Mouse (Mus musculus) left cerebral cortex, adult 11 months (tissue): ENCODE results near the gene Ermp1.

Experiments used
- DNase-seq: peaks from one replicate; pipeline ENCODE4 v3.0.0; 2022; ENCODE audit warnings: low spot score

Gene Ermp1

GRCm38 (mm10) chr19:29661974-29662580, 13.9 kb upstream of the Ermp1 start:
- DNase-seq, result no peak

DNA sequence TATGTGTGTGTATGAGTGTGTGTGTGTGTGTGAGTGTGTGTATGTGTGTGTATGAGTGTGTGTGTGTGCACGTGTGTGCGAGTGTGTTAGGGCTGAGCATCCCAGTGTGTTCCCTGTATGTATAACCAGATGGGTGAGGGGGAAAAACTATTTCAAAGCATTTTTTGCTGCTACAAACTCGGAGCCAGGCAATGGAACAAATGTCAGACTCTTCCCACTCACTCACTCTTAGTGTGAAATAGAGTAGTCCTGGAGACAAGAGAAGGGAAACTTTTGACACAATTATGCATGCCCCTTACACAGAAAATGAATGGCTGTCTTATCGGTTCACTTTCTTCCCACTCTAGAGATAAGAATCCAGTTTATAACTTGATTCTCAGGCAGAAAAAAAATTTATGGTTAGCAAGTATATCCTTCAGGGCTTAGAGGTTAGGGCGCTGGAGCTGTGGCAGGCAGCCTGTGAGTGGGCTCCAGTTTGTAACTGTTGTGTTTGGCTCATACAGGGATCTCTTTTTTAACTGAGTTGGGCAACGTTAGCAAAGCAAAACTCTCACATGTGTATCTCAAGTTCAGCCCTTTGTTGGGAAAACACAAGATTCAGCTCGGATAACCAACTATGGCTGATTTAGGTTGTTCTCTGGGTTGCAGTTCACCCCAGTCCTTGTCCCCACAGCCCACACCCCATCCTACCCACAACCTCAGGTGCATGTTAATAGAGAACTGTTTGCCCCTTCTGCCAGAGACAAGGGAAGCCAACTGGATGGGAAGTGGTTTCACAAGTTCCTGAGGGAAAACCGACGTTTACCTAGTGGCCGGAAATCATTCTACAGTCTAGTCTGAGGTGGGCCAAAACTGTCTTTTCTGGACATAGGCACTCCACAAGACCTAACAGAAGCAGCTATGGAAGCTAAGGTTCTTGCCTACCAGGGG, 12.9 kb upstream of the Ermp1 start:
- DNase-seq, result no peak

GRCm38 (mm10) chr19:29659705-29660104, 11.5 kb upstream of the Ermp1 start:
- DNase-seq, result no peak

- DNase-seq, result no peak
Measured at GRCm38 (mm10) chr19:29658836-29659235, 10.6 kb upstream of the Ermp1 start.

- no peak for DNase-seq
Measured at GRCm38 (mm10) chr19:29657558-29657957, 9.3 kb upstream of the Ermp1 start.

GRCm38 (mm10) chr19:29657033-29657432, 8.8 kb upstream of the Ermp1 start:
- no peak for DNase-seq

- no peak for DNase-seq
Measured at GRCm38 (mm10) chr19:29656620-29657019, 8.4 kb upstream of the Ermp1 start.

DNA sequence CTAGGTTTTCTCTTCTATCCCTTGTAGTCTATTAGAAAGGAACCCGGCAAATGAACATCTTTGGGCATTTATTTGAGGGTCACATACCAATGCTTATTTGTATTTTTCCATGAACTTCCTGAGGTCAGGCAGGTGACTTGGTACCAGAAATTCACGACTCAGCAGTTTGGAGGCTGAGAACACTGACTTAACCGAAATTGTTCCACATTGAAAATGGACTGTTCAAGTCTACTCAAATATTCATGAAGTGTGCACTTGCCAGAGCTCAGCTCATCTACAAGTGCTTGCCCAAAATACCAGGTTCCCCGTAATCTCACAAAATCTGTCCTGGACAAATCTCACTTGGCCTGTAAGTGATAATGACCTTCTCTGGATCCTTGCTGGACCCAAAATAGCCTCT, 7.8 kb upstream of the Ermp1 start:
- DNase-seq, result no peak

- no peak for DNase-seq
Measured at GRCm38 (mm10) chr19:29655148-29655547, 6.9 kb upstream of the Ermp1 start.

DNA sequence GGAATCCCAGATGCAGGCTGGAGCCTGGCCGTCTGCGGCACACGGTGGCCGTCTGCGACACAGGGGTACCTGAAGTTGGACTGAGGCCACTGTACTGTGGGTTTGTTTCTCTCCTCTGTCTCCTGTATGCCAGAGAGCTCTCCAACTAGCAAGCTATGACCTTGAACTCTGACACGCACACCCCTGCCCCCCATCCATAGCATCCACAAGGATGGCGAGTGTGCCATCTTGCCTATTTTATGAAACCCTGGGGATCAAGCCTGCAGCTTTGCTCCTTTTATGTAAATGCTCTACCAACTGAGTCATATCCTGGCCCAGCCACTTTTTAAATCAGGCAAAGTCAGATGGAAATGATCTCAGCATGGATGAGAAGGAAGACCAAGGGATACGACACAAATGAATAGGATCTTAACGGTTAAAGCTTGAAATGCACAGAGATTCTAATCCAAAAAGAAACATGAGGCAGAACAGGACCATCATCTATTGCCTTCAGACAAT, 5.6 kb upstream of the Ermp1 start:
- DNase-seq, result no peak

- no peak for DNase-seq
Measured at GRCm38 (mm10) chr19:29649683-29650082, 1.5 kb upstream of the Ermp1 start.

- no peak for DNase-seq
Measured at GRCm38 (mm10) chr19:29648550-29648914, 317 bp upstream of the Ermp1 start.

DNA sequence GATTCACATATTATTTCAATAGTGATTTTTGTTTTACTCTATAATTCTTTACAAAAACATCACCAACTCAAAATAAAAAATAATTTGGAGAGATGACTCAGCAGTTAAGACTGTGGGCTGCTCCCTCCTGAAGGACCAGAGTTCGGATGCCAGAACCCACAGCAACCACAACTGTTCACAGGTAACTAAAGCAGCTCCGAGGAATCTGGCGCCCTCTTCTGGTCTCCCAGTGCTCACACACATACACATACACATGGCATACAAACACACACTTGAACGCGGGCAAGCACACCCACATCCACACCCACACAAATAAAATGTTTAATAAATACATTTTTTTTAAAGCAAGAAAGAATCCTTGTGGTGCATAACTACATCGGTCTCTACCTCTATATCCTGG, 3.5 kb downstream of the Ermp1 start:
- no peak for DNase-seq

- DNase-seq, result no peak
Measured at GRCm38 (mm10) chr19:29643194-29643922, 4.9 kb downstream of the Ermp1 start.

DNA sequence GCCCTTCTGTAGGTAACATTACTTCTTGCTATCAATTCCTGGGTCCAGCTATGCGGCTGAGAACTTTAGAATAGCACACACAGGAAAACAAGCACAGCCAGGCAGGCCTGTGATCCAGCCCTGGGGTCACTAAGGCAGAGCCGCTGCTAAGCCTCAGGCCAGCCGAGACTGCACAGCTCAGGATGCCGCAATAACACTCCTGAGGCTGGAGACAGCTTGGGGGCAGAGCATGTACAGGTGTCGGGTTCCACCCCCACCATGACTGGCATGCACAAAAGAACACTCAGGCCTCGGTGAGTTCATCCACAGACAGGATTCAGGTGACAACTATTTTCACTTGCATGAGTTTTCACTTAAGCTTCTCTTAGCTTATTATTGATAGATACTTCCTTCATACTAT, 6.0 kb downstream of the Ermp1 start:
- no peak for DNase-seq

DNA sequence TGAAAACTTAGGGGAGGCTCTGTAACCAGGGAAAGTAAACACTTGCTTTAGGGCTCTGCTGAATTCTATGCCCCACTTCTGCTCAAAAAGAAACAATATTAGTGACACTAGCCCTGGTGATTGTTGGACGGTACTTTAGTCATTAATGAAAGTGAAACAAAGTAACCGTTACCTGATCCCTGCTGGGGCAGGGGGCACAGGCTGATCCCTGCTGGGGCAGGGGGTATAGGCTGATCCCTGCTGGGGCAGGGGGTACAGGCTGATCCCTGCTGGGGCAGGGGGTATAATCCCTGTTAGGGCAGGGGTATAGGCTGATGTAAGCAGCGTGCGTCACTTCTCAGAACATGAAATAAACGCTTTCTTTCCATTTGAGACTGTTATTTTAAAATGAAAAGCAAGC, 6.7 kb downstream of the Ermp1 start:
- no peak for DNase-seq

DNA sequence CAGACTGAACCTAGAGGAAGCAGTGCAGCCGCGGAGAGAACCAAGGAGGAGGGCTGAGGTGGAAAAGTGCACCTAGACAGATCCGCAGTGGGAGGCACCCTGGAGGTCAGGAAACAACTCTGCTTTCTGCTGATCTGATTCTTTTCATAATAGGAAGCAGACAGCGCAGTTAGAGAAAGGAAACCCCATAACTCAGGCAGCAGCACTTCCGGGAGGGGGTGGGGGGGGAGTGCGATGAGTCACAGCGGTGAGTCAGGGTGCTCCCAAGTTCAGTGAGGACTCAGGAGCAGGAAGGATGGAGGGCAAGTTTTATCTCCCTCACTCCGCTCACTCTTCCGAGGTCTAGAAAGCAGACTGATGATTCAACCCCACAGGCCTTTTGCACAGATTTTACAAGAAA, 7.2 kb downstream of the Ermp1 start:
- no peak for DNase-seq

GRCm38 (mm10) chr19:29612102-29612501, 36.1 kb downstream of the Ermp1 start:
- no peak for DNase-seq

GRCm38 (mm10) chr19:29610907-29611306, 37.3 kb downstream of the Ermp1 start:
- DNase-seq, result no peak

DNA sequence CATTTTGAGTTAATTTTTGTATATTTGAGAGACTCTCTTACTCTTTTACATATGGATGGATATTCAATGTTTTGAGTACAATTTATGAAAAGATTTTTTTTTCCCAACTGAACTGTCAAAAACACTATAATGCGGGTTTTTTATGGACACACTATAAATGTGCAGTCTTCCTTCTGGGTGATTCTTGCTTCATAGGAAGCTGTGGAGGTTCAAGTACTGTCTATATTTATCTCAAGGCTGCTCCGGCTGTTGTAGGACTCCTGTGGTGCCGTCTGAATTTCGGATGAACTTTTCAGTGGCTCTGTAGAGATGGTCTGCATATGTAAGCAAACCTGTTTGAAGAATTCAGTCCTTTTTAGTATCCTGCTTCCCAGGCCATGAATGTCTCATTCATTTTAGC, 40.0 kb downstream of the Ermp1 start:
- no peak for DNase-seq

DNA sequence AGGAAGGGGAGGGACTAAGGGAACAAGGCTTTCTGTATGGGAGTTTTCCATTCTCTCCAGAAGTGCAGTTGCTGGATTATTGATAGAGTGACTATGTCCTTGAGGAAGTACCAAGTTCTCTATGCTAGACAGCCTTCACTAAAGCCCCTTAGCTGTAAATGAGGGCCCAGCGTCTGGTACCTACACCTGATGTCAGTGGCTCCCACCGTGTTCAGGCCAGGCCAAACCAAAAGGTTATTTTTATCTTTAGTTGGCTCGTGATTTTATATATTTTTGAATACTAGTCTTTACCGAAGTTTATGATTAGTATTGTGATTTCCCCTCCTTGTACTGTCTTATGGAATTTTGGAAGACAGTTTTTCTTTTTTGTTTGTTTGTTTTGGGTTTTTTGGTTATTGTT, 40.7 kb downstream of the Ermp1 start:
- no peak for DNase-seq

DNA sequence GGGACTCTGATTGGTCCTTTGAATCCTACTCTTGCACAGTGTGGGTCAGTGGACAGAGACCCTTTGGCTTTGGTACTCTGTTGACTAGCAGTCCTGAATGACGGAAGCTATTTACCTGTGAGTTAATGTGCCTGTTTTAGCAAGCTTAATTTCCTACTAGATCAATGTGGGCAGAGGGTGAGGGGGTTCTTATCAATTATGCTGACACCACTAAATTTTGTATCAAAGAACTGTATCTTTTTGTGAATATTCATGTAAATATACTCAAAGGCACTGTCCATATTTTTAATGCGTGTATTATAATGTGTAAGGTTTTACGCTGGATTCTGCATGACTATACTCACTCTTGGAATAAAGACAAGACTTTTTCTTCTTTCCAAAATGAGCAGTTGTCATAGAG, 43.6 kb downstream of the Ermp1 start:
- DNase-seq, result no peak
